Comparison of ENCODE assay signal across 11 mouse cellular contexts in the genomic region with DNA sequence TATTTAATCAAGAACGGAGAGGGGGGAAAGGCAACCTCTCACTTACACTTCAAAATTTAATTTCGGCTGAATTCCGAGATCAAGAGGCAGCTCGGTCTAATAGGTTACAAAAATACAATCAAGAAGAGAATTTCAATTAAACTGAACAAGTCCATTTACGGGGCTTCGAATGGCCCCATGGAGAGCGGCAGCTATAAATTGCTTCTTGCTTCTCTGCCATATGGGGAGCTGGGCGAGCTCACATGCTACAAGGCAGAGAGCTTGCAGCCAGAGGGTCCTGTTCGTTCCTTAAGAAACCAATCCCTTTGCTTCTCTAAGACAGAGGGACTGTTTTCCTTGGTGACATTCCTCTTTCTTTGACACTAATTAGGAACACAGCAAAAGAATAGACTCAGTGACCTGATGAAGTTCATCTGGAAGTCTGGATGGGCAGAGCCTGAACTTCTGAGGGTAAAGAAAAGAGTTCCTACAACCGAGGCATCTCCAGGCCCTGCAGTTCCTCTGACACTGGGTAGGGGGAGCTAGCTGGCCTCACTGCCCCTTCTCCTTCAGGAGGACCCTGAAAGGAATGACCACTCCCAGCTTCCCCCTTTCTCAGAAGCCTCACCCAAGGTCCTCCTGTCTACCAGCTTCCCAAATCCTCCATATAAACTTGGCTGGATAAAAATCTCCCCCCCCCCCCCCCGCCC. TPM values are rescaled to one million over a fixed set of nuclear protein-coding genes. Genes with fewer than 3 reads are reported as not detected.
DNase-seq lines count a peak whose midpoint lies in the region; ATAC-seq and TF ChIP-seq lines count a peak whose summit lies in the region.
"Had no signal": no experiment of that assay in that cellular context is flagged by ENCODE, and none has a peak within 500 bp of the region (broad histone marks: within the 10 kb centered on the region; RNA-seq: fewer than 3 reads in every experiment).

No protein-coding gene starts in this region.

- no peaks in the 10 kb centered on the region for H3K27me3 ChIP-seq in liver, embryonic 14.5 days (ENCODE audit: control insufficient read depth, insufficient read depth, low read length)
- H3K27me3 ChIP-seq in liver, embryonic 11.5 days (replicated peaks; ENCODE audit: control insufficient read depth, insufficient read depth, low read length) = no peaks in the 10 kb centered on the region
- no peaks in the 10 kb centered on the region for H3K27me3 ChIP-seq in embryonic facial prominence, embryonic 10.5 days (replicated peaks; ENCODE audit: low read depth, poor library complexity, severe bottlenecking)
- H3K27me3 ChIP-seq in hindbrain, embryonic 14.5 days (ENCODE audit: control insufficient read depth, insufficient read depth, low read length) = no peaks in the 10 kb centered on the region
- H3K27me3 ChIP-seq in neural tube, embryonic 14.5 days (ENCODE audit: control insufficient read depth, insufficient read depth, low read length) = no peaks in the 10 kb centered on the region
- H3K27me3 ChIP-seq: embryonic facial prominence, embryonic 15.5 days had no signal

- no peak for ATAC-seq in liver, embryonic 14.5 days (ENCODE audit: insufficient read depth)
- ATAC-seq in liver, embryonic 11.5 days (replicated peaks; ENCODE audit: low FRiP score) = no peak
- ATAC-seq in hindbrain, embryonic 14.5 days (ENCODE audit: low FRiP score) = peak; percentile 70
- peak; percentile 72; the same call in 1 of the 2 replicates for ATAC-seq in neural tube, embryonic 14.5 days (ENCODE audit: low read depth)

- 51% methylated on average over 11 of the region's 11 CpGs for whole genome bisulfite sequencing in liver, embryonic 14.5 days (ENCODE audit: insufficient replicate concordance)
- 67% methylated on average over 11 of the region's 11 CpGs for WGBS in liver, embryonic 11.5 days
- 50% methylated on average over 11 of the region's 11 CpGs for WGBS in embryonic facial prominence, embryonic 10.5 days
- 33% methylated on average over 11 of the region's 11 CpGs for WGBS in hindbrain, embryonic 14.5 days
- WGBS in neural tube, embryonic 14.5 days = 15% methylated on average over 11 of the region's 11 CpGs

- H3K27ac ChIP-seq in liver, embryonic 14.5 days = no peak overlapping the region
- H3K27ac ChIP-seq in liver, embryonic 11.5 days (ENCODE audit: low read depth, low read length) = no peak overlapping the region
- no peak overlapping the region for H3K27ac ChIP-seq in embryonic facial prominence, embryonic 10.5 days (replicated peaks)
- H3K27ac ChIP-seq in hindbrain, embryonic 14.5 days = peak overlapping the region; percentile 26; the same call in 1 of the 2 replicates
- H3K27ac ChIP-seq in neural tube, embryonic 14.5 days (ENCODE audit: low read depth, low read length) = peak overlapping the region; percentile 45
- H3K27ac ChIP-seq: embryonic facial prominence, embryonic 15.5 days had no signal

- H3K4me3 ChIP-seq in liver, embryonic 14.5 days (ENCODE audit: insufficient read depth in 1 of 2, low read depth in 2 of 2, low read length in 2 of 2) = no peak overlapping the region
- H3K4me3 ChIP-seq in liver, embryonic 11.5 days (ENCODE audit: low read depth, low read length) = no peak overlapping the region
- H3K4me3 ChIP-seq in embryonic facial prominence, embryonic 10.5 days = no peak overlapping the region
- H3K4me3 ChIP-seq in hindbrain, embryonic 14.5 days (replicated peaks; ENCODE audit: low read length) = no peak overlapping the region
- H3K4me3 ChIP-seq in neural tube, embryonic 14.5 days (ENCODE audit: low read depth, low read length) = no peak overlapping the region
- H3K4me3 ChIP-seq: embryonic facial prominence, embryonic 15.5 days had no signal

- TF ChIP-seq EP300 in liver, embryonic 14.5 days (IDR thresholded peaks at IDR 0.05; ENCODE audit: low read depth) = no peak

- no peak for DNase-seq in liver, embryonic 14.5 days (ENCODE audit: low read depth in 3 of 3, low spot score in 3 of 3)
- no peak for DNase-seq in liver, embryonic 11.5 days (ENCODE audit: low spot score)
- DNase-seq in embryonic facial prominence, embryonic 10.5 days (ENCODE audit: low spot score) = peak; percentile 37
- DNase-seq in hindbrain, embryonic 14.5 days (ENCODE audit: low spot score) = peak; percentile 52
- DNase-seq in layer of hippocampus, adult 18-20 months (ENCODE audit: low spot score in 2 of 2) = no peak
- DNase-seq in spleen, adult 12 weeks (ENCODE audit: low spot score) = no peak
- DNase-seq: right cerebral cortex, postnatal 14 days; thymus, postnatal 36 days had no signal

- H3K4me1 ChIP-seq in liver, embryonic 14.5 days (replicated peaks; ENCODE audit: control insufficient read depth in 2 of 2, insufficient read depth in 2 of 2, low read length in 1 of 2) = no peaks in the 10 kb centered on the region
- H3K4me1 ChIP-seq in liver, embryonic 11.5 days (replicated peaks; ENCODE audit: control insufficient read depth, insufficient read depth, low read length) = no peaks in the 10 kb centered on the region
- peaks cover 10% of the 10 kb centered on the region for H3K4me1 ChIP-seq in embryonic facial prominence, embryonic 10.5 days
- H3K4me1 ChIP-seq in hindbrain, embryonic 14.5 days (replicated peaks; ENCODE audit: control insufficient read depth, insufficient read depth, low read length) = peaks cover 25% of the 10 kb centered on the region
- H3K4me1 ChIP-seq in neural tube, embryonic 14.5 days (ENCODE audit: control insufficient read depth, insufficient read depth, low read length) = peaks cover 11% of the 10 kb centered on the region

- no peaks in the 10 kb centered on the region for H3K36me3 ChIP-seq in liver, embryonic 14.5 days (replicated peaks; ENCODE audit: control insufficient read depth, insufficient read depth, low read depth)
- H3K36me3 ChIP-seq in liver, embryonic 11.5 days (ENCODE audit: control insufficient read depth, insufficient read depth, low read length) = no peaks in the 10 kb centered on the region
- H3K36me3 ChIP-seq in embryonic facial prominence, embryonic 10.5 days (replicated peaks) = peaks cover 17% of the 10 kb centered on the region
- peaks cover 40% of the 10 kb centered on the region for H3K36me3 ChIP-seq in hindbrain, embryonic 14.5 days (replicated peaks; ENCODE audit: control insufficient read depth, insufficient read depth)
- peaks cover 17% of the 10 kb centered on the region; the same call in 1 of the 2 replicates for H3K36me3 ChIP-seq in neural tube, embryonic 14.5 days (ENCODE audit: control insufficient read depth, insufficient read depth, low read length)
- H3K36me3 ChIP-seq: embryonic facial prominence, embryonic 15.5 days had no signal

- no peaks in the 10 kb centered on the region for H3K9me3 ChIP-seq in liver, embryonic 14.5 days (ENCODE audit: control insufficient read depth, low read length)
- peaks cover 4% of the 10 kb centered on the region; the same call in 1 of the 2 replicates for H3K9me3 ChIP-seq in liver, embryonic 11.5 days (ENCODE audit: control insufficient read depth, low read length)
- peaks cover 4% of the 10 kb centered on the region; the same call in 1 of the 2 replicates for H3K9me3 ChIP-seq in embryonic facial prominence, embryonic 10.5 days
- peaks cover 23% of the 10 kb centered on the region for H3K9me3 ChIP-seq in hindbrain, embryonic 14.5 days (ENCODE audit: control insufficient read depth, low read length)
- peaks cover 10% of the 10 kb centered on the region for H3K9me3 ChIP-seq in neural tube, embryonic 14.5 days (ENCODE audit: control insufficient read depth, low read length)
- H3K9me3 ChIP-seq: embryonic facial prominence, embryonic 15.5 days had no signal

- TF ChIP-seq CTCF in liver, embryonic 14.5 days (IDR thresholded peaks at IDR 0.05; ENCODE audit: low read depth) = peak; percentile 54

- H3K4me2 ChIP-seq in liver, embryonic 14.5 days (ENCODE audit: low read depth) = no peak overlapping the region
- no peak overlapping the region for H3K4me2 ChIP-seq in liver, embryonic 11.5 days
- H3K4me2 ChIP-seq in hindbrain, embryonic 14.5 days (replicated peaks) = no peak overlapping the region
- H3K4me2 ChIP-seq in neural tube, embryonic 14.5 days (ENCODE audit: low read depth, low read length) = no peak overlapping the region
- H3K4me2 ChIP-seq: embryonic facial prominence, embryonic 15.5 days had no signal

- no peak overlapping the region for H3K9ac ChIP-seq in liver, embryonic 14.5 days (replicated peaks)
- no peak overlapping the region for H3K9ac ChIP-seq in liver, embryonic 11.5 days (ENCODE audit: low read depth, low read length)
- no peak overlapping the region for H3K9ac ChIP-seq in hindbrain, embryonic 14.5 days
- H3K9ac ChIP-seq in neural tube, embryonic 14.5 days (replicated peaks; ENCODE audit: low read depth, low read length) = no peak overlapping the region
- H3K9ac ChIP-seq: embryonic facial prominence, embryonic 15.5 days had no signal

RNA-seq across cellular contexts. Expression of a gene that starts 38.8 kb away (rescaled TPM):
- polyA plus RNA-seq in liver, embryonic 14.5 days (2012; rRNA removed) = 2.1 and 2.3 TPM in 2 replicates
- polyA plus RNA-seq in liver, embryonic 14.5 days (2014; fragmentation: Nextera tagmentation; extraction: Ambion mirVana) = 1.1 and 2.5 TPM in 2 replicates
- 2.6 and 3.5 TPM in 2 replicates for polyA plus RNA-seq in liver, embryonic 11.5 days (2014; fragmentation: Nextera tagmentation; extraction: Ambion mirVana)
- polyA plus RNA-seq in embryonic facial prominence, embryonic 10.5 days (2016; fragmentation: Nextera tagmentation; extraction: Ambion mirVana) = 6.8 and 8.0 TPM in 2 replicates
- 4.7 and 5.6 TPM in 2 replicates for polyA plus RNA-seq in hindbrain, embryonic 14.5 days (2014; fragmentation: Nextera tagmentation; extraction: Ambion mirVana)
- 3.4 and 5.1 TPM in 2 replicates for polyA plus RNA-seq in neural tube, embryonic 14.5 days (2014; fragmentation: Nextera tagmentation; extraction: Ambion mirVana)
- 10 to 100 TPM; 10.8 to 15.4 TPM for total RNA-seq in layer of hippocampus, adult 18-20 months (2021)
- total RNA-seq: megakaryocyte, adult 5-6 weeks had no signal

Comparison
In these comparisons a context has a peak if more than half of its experiments do, and no peak if none do; other contexts are left out.
1. ATAC-seq: peak in hindbrain, embryonic 14.5 days (single experiment) and neural tube, embryonic 14.5 days (single experiment); none in liver, embryonic 14.5 days (single experiment) and liver, embryonic 11.5 days (single experiment).
2. DNase-seq: peak in embryonic facial prominence, embryonic 10.5 days (single experiment) and hindbrain, embryonic 14.5 days (single experiment); none in liver, embryonic 14.5 days (0 of 3), liver, embryonic 11.5 days (single experiment), layer of hippocampus, adult 18-20 months (0 of 2) and spleen, adult 12 weeks (single experiment).
3. H3K27ac ChIP-seq: peak in hindbrain, embryonic 14.5 days (single experiment) and neural tube, embryonic 14.5 days (single experiment); none in liver, embryonic 14.5 days (single experiment), liver, embryonic 11.5 days (single experiment) and embryonic facial prominence, embryonic 10.5 days (single experiment).